Mouse (Mus musculus) E14TG2a.4 (cell line): ENCODE results near the gene Cd164.

Experiments
- CTCF ChIP-seq: conservative IDR thresholded peaks from 2 replicates; pipeline ENCODE4 v1.5.1; 2014; ENCODE audit warnings: low read length
- NANOG ChIP-seq: IDR thresholded peaks from 2 replicates; pipeline ENCODE4 v1.6.1; 2014; ENCODE audit warnings: borderline replicate concordance, low read length, mixed read lengths
- POU5F1 ChIP-seq: IDR thresholded peaks from 2 replicates; pipeline ENCODE4 v1.6.1; 2014; ENCODE audit warnings: low read length, borderline replicate concordance

GRCm38 (mm10) chr10:41500941-41501340, 18.3 kb upstream of the Cd164 start:
- TF ChIP-seq CTCF (no peak), POU5F1 (no peak), NANOG (no peak)
